Mouse (Mus musculus) cerebellum, adult 8-10 months (tissue): ENCODE results near the gene Itpa.

Experiments used
- DNase-seq: peaks from one replicate; pipeline ENCODE4 v3.0.0; 2022

Itpa gene

DNA sequence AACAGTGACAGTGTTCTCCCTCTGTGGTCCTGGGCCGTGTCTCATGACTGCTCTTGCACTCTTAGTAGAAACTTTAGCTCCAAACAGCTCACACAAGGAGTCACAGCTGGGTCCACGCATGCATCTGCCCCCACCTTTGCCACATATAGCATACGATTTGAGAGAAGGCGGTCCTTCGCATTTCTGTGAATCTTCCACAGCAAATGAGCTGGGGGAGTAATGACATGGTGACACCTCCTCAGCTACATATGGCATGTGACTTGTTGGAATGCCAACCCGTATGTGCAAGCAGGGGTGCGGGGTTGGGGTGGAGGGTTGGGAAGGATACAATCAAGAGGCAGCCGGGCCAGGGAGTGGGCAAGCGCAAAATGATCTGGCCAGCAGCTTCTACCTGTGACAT, 10.9 kb upstream of the Itpa start:
- no peak for DNase-seq

- no peak for DNase-seq
Measured at GRCm38 (mm10) chr2:130657541-130657940, 9.9 kb upstream of the Itpa start.

GRCm38 (mm10) chr2:130658530-130658929, 8.9 kb upstream of the Itpa start:
- no peak for DNase-seq

DNA sequence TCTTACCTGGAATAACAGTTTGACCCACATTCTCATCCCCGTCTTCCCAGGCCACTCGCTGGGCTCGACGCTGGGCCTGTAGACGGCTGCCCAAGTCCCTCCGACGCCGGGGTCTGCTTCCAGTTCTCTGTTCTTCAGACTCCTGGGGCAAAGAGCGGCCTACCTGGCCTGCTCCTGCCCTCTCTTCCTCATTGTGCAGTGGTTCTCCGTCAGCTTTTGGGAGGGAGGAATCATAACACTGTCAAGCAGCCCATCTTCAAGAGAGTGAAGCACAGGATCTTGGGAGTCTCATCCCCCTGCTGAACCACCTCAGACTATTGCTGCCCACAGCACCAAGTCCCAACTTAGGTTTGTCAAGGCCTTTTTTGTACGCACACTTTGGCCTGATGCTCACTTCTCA, 4.1 kb upstream of the Itpa start:
- no peak for DNase-seq

GRCm38 (mm10) chr2:130664102-130664701, 3.2 kb upstream of the Itpa start, which contains the start of gene Ddrgk1:
Ddrgk1 (minus strand) TSS chr2:130664659.
- peak; percentile 94 for DNase-seq

GRCm38 (mm10) chr2:130677211-130677610, 9.8 kb downstream of the Itpa start:
- no peak for DNase-seq

DNA sequence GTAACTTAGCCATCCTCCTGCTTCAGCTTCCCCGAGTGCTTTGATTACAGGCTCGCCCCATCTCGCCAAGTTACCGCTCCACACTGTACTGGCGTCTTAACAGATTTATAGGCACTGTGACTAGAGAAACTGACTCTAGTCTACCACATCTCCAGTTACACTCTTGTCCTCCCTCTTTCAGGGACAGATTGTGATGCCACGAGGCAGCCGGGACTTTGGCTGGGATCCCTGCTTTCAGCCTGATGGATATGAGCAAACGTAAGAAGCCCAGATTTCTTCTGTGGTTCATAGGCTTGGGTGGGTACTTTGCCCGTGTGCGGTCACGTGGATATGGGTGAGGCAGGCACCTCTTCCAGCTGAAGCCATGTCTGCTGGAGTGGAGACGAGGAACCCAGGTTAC, 11.7 kb downstream of the Itpa start:
- no peak for DNase-seq

DNA sequence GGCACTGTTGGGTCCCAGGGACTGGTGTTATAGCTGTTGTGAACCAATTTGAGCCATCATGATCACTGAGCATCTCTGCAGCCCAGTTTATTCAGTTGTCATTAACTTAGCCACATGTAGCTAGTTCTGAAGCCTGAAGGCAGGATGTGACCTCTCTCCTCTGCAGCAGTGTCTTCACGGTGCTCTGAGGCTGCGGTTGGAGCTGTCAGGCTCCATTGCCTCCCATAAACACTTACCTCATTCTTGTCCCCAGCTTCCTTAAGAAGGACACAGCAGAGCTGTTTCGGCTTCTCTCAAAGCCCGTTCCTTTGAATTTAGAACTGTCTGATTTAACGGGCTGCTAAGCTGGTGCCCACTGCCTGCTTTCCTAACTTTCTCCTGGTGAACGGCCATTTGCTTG, 12.5 kb downstream of the Itpa start:
- DNase-seq: no peak

GRCm38 (mm10) chr2:130681531-130681930, 14.1 kb downstream of the Itpa start:
- DNase-seq: no peak

DNA sequence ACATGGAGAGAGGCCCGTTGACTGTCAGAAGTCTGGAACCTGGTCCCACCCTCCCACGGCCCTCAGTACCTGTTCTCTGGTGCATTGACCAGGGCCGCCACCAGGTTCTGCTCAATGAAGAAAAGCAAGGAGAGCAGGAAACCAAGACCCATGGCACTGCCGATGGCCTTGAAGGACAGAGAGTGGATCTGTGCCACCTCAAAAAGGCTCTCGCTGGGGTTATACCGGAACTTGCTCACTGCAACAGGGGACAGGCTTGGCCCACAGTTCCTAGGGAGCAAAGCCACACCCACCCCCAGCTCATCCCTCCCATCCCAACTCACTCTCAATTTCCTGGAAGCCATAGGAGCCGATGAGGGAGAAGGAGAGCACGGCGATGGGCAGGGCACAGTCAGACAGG, 18.0 kb downstream of the Itpa start:
- DNase-seq: no peak

DNA sequence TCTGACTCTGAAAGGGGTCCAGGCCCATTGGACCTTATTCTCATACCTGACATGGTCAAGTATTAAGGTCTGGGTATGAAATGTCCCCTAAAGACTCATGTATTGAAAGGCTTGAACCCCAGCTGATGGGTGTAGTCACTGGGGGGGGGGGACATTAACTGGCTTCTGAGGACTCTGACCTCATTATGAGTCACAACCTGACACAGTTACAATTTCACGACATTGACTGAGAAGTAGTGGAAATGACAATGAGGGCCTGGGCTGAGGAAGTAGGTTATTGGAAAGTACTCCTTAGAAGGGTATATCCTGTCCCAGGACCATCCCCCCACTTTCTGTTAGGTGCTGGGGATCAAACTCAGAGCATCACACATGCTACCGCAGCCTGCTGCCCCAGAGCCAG, 21.6 kb downstream of the Itpa start:
- DNase-seq: no peak

DNA sequence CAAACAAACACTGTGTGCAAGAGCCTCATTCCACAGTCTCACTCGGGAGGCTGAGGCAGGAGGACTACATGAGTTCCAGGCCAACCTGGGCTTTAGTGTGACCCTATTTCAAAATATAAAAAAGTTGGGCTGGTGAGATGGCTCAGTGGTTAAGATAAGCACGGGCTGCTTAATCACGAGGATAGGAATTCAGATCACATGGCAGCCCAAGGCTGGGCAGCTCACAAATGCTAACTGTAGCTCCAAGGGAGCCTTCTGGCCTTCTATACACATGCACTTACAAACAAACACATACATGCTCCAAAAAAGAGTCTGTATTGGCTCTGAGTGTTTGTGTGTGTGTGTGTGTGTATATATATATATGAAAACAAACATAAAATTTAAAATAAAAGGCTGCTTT, 26.2 kb downstream of the Itpa start:
- DNase-seq: no peak

DNA sequence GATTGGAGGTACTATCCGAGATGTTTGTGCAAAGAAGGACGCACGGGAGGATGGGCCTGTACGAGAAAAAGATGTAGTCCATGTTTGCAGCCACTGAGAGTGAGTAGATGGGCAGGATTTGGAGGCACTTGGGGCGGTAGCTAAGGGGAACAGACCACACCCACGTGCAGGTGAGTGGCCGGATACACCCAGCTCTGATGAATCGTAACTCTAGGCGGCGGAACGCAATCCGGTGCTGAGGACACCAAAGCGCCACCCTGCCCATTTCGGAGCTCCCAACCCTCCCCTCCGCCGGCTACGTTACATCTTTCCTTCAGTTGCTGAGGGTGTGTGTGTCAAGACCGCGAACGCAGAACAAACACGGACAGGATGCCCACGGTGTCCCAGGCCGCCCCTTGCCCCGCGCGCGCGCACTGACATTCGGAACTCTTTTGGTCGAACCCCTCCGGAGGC, 29.3 kb downstream of the Itpa start:
- DNase-seq: no peak

DNA sequence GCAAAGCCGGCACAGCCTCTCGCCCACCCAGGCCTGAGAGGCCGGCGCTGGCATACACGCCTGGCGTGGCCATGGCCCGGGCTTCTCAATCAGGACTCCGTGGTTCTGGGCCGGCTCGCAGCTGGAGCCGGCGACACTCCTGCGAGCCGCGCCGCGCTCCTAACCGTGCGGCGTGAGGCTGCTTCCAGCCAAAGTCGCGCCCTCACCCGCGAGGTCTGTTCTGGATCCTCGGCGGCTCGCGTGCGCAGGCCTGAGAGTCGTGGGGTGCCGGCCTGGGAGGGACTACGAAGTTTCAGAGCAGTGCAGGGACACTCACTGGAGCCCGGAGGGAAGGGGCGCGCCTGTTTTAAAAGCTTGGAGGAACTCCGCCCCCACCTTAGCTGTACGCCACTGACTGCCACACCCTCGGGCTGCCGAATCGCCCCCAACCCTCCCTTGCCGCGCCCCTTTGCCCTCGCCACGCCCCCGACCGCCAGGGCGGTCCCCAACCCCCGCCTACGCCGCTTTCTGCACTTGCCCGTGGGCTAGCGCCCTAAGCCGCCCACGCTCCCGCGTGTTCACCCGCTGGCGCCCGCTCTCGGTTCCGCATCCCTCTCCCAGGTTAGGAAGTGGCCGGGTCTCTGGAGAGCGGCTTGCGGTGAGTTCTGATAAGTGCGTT, 29.9 kb downstream of the Itpa start, which contains the start of gene Slc4a11:
Gene Slc4a11 (minus strand): TSS at position 367 of the 658 bp plus-strand sequence.
- no peak for DNase-seq

GRCm38 (mm10) chr2:130697821-130698266, 30.4 kb downstream of the Itpa start:
- no peak for DNase-seq

DNA sequence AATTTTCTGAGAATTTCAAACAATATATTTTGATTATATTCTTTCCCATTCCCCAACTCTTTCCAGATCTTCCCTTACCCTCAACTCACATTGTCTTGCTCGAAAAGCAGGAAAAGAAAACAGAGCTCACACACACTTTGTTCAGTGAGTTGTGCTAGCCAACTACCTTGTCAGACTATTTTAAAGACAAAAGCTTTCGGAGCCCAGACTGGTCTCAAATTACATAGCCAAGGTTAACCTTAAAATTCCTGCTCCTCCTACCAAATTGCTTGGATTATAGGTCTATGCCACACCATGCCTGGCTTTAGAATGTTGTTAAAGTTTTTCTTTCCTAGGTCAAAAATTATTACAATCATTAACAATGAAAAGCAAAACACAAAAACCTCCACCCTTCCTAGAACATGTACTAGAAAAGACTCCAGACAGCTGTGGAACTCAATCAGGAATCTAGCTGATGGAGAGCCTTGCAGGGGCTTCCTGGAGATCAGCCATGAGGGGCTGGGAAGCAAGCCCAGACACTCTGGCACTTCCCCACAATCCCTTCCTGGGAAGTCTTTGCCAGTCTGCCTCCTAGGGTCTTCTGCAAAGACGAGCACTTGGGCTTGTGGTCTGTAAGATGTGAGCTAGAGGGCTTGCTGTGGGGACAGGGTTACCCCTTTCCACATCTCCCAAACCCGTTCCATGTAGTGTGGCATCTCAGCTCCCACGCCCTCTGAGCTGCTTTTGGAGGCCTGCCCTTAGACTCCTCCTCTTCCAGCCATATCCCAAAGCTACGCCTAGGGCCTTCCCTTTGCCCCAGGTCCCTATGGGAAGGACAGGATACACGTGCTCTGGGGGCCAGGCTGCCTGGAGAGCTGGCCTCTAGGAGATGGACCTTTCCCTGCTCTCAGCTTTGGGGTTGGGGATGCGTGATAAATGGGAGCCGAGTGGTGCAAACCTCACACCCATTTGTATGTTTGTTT, 36.9 kb downstream of the Itpa start:
- no peak for DNase-seq

- DNase-seq: no peak
Measured at GRCm38 (mm10) chr2:130705178-130705577, 37.8 kb downstream of the Itpa start.

- DNase-seq: no peak
Measured at GRCm38 (mm10) chr2:130706602-130707001, 39.2 kb downstream of the Itpa start.

GRCm38 (mm10) chr2:130707057-130707456, 39.6 kb downstream of the Itpa start:
- no peak for DNase-seq

DNA sequence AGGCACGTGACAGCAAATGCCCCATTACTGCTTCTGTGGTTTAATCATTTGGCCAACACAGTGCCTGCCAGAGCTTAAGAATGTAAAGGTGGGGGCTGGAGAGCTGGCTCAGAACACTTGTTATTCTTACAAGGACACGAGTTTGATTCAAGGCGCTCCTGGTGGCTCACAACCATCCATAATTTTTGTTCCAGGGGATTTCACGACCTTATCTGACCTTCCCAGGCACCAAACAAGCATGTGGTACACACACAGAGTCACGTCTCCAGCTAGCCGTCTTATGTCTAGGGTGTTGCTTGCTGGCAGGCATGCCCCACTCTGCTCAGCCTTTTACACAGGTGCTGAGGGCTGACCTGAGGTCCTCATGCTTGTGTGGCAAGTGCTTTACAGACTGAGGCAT, 50.5 kb downstream of the Itpa start:
- no peak for DNase-seq

- peak; percentile 48 for DNase-seq
Measured at GRCm38 (mm10) chr2:130724369-130724768, 57.0 kb downstream of the Itpa start.

- no peak for DNase-seq
Measured at GRCm38 (mm10) chr2:130727752-130728151, 60.3 kb downstream of the Itpa start.

DNA sequence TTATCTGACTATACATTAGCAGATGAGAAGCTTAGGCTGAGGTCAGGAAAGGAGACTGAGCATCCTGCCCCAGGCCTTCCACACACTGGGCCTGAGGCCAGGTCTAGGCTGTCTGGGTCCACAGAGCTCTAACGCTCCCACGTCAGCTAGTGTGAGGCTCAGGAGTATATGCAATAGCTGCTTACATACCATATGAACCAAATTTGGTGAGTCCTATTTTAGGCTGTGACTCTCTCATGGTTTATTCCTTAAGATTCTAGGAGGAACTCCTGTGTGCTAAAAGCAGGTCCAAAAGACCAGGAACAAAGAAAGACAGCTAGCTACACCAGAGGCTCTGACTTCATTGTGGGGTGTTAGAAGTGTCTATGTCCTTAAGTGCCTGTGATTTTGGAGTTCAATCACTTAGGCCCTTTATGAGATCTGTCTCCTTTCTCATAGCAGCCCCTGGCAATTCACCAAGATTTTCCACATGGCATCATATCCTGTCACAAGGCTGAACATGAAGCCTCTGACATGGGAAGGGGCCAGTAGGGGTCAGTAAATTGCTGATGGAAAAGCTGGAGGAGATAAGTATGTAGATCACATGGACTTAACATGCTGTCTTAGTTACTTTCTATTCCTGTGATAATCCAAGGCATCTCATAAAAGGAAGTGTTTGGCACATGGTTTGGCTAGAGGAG, 61.6 kb downstream of the Itpa start:
- DNase-seq: no peak
